Mouse (Mus musculus): ENCODE results near the gene Ahsa1.
"Not testable (repeated sequence)": the region's sequence is repeated elsewhere in the genome, so short reads cannot be mapped to it uniquely, and the experiment has no call there.

Ahsa1 gene

DNA sequence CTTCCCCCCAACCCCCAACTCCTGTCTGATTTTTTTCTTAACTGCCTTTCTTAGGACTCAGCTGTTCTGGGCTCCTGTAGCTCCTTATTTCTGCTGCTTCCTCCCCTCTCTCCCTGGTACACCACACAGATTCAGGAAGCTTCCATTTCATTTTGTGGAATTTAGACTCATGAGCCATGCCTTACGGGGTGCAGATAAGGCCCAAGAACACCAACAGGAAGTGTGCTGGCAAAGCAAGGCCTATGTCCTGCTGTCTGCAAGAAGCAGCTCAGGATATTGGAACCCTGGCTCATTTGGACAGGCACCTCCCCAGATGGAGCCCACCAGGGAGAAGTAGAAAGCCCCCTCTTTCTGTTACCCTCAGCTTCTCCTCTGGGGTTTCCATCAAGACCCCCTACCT is 15.5 kb downstream of the Ahsa1 start:
- DNase-seq (ENCODE audit: low spot score), result no peak

DNA sequence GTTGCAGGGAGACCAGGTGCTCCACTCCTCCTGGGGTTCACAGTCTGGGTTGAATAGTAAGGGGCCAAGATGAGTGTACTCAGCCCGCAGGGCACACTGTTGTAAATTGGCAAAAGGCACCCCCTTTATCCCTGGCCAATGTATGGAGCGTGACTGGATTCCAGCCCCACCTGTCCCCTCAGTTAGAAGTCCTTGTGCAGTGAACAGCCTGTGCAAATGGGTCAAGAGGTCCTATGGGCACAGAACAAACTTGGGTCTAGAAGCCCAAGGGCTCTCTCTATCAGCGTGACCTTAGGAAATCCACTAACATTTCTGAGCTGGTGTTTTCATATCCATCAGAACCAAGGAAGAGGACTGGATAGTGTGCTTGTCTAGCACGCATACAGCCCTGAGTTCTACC is 16.5 kb downstream of the Ahsa1 start:
- DNase-seq (ENCODE audit: low spot score), result no peak

DNA sequence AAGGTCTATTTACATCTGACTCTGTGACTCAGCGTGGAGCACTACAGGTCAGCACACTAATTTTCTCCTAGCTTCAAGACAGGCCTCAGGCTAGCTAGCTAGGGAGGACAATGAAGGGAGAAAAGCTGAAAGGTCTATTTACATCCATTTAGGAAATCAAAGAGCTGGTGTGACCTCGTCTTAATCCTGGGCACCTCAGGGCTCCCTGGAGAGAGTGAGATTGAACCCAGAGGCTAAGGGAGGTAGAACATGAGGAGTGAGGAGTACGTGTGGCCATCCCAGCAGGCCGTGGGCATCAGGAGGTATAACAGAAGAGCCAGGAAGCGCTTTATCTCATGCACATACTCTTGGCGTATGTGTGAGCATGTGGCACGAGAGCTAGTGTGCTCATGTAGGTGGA is 17.4 kb downstream of the Ahsa1 start:
- DNase-seq (ENCODE audit: low spot score), result no peak

DNA sequence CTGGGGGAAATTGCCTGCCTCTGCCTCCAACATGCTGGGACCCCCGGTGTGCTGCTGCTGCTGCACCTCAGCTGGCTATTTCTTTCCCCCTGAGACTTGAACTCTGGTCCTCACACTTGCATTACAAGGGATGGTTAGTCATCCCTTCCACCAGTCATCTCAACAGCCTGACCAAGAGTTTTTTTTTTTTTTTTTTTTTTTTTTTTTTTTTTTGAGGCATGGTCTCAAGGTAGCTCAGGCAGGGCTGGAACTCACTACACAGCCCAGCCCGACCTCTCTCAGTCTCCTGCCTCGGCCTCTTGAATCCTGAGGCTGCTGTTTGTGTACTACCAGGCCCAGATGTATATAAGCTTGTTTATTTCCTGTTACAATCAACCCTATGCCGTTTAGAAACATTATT is 18.0 kb downstream of the Ahsa1 start:
- DNase-seq (ENCODE audit: low spot score), result no peak

DNA sequence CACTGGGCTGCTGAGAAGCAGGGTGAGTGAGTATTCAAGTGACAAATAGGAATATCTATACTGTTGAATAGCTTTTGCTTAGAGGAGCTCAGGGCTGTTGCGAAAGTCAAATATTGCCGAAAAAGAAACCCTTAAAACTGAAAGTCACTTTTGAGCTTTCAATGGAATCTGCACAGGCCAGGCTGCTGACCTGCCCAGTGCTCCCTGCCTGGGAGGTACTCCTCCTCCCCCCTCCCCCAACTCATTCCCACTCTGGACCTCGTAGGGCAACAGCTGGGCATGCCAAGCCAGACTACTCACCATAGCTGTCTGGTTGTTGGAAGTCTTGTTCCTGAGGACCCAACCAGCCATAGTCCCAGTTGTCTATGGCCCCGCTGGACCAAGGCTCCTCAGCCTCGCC is 18.4 kb downstream of the Ahsa1 start:
- DNase-seq (ENCODE audit: low spot score), result no peak

DNA sequence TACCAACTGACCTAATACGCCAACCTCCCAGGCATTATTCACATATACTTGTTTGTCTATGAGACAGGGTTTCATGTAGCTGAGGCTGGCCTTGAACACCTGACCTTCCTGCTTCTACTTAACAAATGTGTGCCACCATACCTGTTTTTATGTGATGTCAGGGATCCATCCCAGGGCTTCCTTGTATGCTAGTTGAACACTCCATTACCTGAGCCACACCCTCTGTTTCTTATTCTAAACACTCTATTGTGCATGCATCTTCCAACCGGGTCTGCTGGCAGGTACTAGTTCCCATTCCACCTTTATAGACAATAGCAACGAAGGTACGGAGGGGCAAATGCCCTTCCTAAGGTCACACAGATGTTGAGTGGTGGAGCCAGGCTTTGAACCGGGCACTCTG is 22.8 kb downstream of the Ahsa1 start:
- DNase-seq (ENCODE audit: low spot score), result no peak

DNA sequence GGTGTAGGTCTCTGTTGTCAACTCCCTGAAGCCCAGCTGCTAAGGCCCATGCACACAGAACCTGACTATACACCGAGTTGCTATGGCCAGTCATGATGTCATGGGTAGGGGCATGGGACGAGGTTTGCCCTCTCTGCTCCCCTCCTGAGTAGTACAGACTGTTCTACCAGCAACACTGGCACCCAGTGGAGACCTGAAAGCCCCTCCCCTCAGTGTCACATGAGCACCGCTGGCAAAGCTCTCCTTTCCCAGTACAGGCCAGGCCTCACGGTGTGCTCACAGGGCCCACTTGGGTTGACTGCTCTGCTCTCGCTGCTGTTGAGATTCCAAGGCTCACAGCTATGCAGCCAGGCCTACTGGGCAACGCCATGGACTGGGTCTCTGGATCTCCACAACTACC is 27.7 kb downstream of the Ahsa1 start:
- no peak for DNase-seq (ENCODE audit: low spot score)

DNA sequence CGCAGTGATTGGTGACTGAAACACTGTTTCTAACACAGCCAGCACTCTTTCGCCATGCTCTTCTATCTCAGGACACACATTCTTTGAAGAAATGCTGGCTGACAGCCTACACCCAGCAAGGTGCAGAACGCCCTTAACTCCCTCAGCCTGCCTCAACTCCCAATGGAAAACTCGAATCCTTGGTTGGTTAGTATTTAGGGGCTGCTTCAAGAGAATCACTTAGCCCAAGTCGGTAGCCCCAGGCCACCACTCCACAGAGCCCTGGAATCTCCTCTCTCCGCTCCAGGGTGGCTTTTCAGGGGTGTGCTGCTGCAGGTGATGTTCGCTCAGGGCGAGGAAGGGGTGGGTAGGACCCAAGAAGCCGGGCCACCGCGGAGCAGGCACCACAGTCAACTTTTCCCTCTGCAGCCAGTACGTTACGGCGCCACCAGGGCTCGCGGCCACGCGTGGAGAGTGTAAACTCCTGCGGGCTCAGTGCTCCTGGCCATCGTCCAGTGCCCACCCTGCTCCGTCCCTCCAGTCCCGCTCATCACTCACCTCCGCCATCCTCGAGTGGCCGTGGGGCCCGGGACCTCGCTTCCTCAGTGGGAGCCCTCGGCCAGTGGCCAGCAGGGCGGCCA is 32.9 kb downstream of the Ahsa1 start:
- no peak for DNase-seq (ENCODE audit: low spot score)

DNA sequence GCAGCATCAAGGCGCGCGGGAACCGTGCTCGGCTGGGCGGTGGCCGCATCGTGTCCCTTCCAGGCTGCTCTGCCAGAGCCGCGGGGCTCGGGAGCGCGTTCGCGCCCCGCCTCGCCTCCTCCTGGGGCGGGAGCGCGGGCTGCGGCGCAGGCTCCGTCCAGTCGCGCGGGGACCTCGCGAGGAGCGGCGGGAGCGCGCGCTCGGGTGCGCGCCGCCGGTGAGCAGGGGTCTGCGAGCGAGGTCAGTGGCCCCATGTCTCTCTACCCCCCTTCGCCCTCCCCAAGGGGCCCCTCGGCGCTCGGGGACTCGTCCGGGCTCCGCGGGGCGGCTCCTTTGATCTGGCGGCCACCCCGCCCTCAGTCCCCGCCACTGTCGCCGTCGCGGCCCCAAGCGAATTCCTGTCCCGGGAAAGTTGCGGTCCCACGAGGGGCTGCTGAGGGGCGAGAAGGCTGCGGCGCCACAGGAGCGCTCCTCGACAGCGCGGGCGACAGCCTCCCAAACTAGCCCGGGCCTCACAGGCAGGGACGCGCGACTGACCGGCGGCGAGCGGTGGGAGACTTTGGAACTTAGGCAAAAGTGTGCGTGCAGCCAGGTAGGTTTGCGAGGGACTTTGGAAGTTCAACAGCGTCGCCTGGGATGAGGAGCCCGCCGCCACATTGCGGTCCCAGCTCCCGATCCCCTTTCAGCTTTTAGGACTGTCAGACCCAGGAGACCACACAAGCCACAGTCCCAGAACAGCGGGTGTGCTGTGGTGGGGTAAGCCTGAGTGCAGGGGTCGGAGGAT is 33.6 kb downstream of the Ahsa1 start, which contains the start of gene Ism2:
TSS of gene Ism2 (minus strand) at position 49 of the 784 bp plus-strand sequence.
- DNase-seq (ENCODE audit: low spot score), result no peak

DNA sequence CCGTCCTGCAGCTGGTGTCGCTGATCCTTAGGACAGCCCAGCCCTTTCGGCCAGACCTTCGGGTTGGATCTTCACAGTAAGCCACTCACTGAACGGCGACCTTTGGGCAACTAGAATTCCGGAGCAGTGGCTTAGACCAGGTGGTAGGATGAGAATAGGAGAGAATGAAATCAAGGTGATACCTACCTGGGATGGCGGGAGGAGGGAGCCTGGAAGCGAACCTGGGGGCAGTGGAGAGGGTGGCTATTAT is 34.1 kb downstream of the Ahsa1 start:
- DNase-seq (ENCODE audit: low spot score), result no peak

DNA sequence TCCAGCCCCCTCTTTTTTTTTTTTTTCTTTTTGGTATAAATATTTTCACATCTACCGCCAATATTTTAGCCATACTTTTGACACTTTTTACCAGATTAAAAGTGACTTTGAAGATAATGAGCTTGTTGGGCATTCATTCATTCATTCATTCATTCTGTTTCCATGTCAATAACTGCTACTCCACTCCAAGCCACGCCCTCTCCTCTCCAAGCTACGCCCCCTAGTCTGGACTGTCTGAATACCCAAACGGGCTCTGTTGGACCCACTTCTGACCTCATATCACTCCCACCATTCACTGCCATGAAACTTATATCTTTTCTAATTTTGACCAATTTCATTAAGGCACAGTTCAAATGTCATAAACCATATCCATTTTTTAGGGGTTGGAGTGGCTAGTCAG is 34.9 kb downstream of the Ahsa1 start:
- DNase-seq (ENCODE audit: low spot score), result no peak

DNA sequence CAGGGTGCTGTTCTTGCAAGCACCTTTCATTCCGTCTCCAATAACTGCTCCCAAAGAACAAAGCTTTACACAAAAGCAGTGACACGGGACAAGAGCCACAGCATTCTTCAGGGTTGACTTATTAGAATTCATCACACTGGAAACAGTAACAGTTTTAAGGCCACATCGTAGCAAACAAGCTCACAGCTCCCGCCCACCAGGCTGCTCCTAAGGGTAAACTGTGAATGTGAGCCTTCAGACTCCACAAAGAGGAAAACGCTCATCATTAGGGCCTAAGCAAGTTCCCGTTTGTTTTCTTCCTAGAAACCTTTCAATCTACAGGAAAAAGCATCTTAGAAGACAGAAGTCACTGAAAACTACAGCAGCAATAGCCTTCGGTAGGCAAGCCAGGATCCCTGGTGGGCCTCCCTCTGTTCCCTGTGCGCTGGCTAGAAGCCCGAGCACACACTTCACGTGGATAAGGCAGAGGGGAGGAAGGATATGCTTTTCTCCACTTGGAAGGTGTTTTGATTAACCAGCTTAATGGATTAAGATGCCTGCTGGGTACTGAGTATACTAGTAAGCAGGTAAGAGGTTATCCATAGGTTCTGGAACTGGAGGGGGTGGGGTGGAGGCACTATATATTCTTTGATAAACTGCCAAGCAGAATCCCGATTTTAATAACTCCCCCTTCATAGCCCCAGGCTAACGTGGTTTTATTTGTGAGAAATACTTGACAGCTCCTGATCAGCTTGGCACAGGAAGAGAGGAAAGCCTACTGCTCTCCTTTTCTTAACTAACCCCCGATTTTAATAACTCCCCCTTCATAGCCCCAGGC is 39.7 kb downstream of the Ahsa1 start:
- no peak for DNase-seq (ENCODE audit: low spot score)

DNA sequence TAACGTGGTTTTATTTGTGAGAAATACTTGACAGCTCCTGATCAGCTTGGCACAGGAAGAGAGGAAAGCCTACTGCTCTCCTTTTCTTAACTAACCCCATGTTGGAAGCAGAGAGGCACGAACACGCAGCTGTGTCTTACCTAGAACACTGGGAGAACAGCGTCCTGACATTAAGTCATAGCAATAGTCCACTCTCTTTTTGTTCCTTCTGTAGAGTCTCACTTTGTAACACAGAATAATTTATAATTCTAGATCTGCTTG is 40.2 kb downstream of the Ahsa1 start:
- not testable (repeated sequence) for DNase-seq (ENCODE audit: low spot score)

DNA sequence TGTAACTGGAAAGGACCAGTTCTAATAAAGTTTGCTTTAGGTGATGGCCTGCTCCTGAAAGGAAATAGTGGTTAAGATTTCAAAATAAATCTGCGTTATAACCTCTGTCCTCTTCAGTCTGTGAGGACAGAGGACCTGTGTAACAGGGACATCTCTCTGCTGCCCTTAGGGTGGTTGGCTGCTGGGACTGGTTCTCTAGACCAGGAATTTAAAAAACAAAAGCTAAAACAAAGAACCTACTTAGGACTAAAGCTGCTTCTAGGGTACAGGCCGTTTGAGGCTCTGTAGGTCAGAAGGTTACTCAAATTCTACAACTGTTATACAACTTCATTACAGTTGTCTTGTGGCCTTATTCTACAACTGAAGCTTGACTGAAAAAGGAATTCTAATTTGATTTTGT is 46.8 kb downstream of the Ahsa1 start:
- no peak for DNase-seq (ENCODE audit: low spot score)

DNA sequence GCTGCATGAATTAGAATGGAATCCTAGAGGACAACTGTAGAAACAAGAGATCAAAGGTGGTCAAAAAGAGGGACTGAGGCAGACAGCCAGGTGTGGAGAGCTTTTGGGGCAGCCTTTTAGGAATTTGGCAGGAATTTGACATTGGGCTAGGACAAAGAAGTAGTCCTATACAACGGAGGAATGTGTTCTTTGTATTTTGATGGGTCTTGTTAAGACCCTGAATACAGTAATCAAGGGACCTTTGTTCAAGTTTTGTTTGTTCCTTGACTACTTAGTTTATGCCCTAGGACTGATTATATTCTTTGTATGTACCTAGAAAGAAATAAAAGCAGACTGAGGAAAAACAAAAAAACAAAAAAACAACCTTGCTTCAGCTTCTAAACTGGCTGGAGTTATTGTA is 51.7 kb downstream of the Ahsa1 start:
- no peak for DNase-seq (ENCODE audit: low spot score)

DNA sequence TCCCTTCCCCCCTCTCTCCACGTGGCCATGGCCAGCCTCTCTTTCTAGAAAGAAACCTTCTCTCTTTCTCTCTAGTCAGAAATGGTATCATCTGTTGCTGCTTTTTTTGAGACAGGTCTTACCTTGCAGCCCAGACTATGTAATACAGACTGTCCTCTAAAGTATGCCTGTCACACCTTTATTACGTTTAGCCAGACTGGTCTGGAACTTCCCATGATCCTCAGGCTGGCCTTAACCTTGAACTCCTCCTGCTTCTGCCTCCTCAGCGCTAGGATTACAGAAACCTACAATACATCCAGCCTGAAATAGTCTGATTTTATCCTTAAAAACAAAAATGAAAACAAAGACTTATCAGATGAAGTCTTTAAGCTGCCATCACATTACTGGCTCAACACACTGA is 53.0 kb downstream of the Ahsa1 start:
- DNase-seq (ENCODE audit: low spot score), result no peak

All from ovary, adult 18-20 months (tissue).